Mouse (Mus musculus) stomach, postnatal 0 days (tissue): ENCODE measurements around the gene Map2k1. TPM values are rescaled to one million over a fixed set of nuclear protein-coding genes. Genes with fewer than 3 reads are reported as not detected.
A peak's percentile ranks its signal among the peaks of the same experiment; 100 is the strongest.
"Not testable (repeated sequence)": the region's sequence is repeated elsewhere in the genome, so short reads cannot be mapped to it uniquely, and the experiment has no call there.

Source experiments
- ATAC-seq: fragments of 200-750 bp; cut with Nextera tagmentation; 2 replicates; pipeline ENCODE4 v1.8.0; 2017; ENCODE audit not compliant: low FRiP score, low TSS enrichment
- DNase-seq: peaks from one replicate; pipeline ENCODE4 v3.0.0-alpha.2; 2016; ENCODE audit warnings: low spot score
- H3K27ac ChIP-seq: fragments of 300-500 bp; sonication (generic); replicated peaks from 2 replicates; pipeline ENCODE4 v1.5.1; 2014; ENCODE audit warnings: mild to moderate bottlenecking, control low read depth
- H3K27me3 ChIP-seq: fragments of 300-500 bp; sonication (generic); 2 replicates; pipeline ENCODE4 v1.6.1; 2014; ENCODE audit warnings: low read length; ENCODE audit not compliant: control insufficient read depth, insufficient read depth
- H3K36me3 ChIP-seq: fragments of 300-500 bp; sonication (generic); 2 replicates; pipeline ENCODE4 v1.6.1; 2014; ENCODE audit warnings: low read length, mixed read lengths; ENCODE audit not compliant: control insufficient read depth, insufficient read depth
- H3K4me1 ChIP-seq: fragments of 300-500 bp; sonication (generic); replicated peaks from 2 replicates; pipeline ENCODE4 v1.6.1; 2014; ENCODE audit warnings: antibody characterized with exemption; ENCODE audit not compliant: control insufficient read depth, insufficient read depth
- H3K4me2 ChIP-seq: fragments of 300-500 bp; sonication (generic); replicated peaks from 2 replicates; pipeline ENCODE4 v1.6.1; 2014; ENCODE audit warnings: low read depth, mild to moderate bottlenecking, control low read depth, moderate library complexity
- H3K4me3 ChIP-seq: fragments of 300-500 bp; sonication (generic); 2 replicates; pipeline ENCODE4 v1.5.1; 2014; ENCODE audit warnings: low read depth, low read length, control low read depth
- H3K9ac ChIP-seq: fragments of 300-500 bp; sonication (generic); 2 replicates; pipeline ENCODE4 v1.6.1; 2014; ENCODE audit warnings: mild to moderate bottlenecking, low read length, control low read depth, mixed read lengths
- H3K9me3 ChIP-seq: fragments of 300-500 bp; sonication (generic); 2 replicates; pipeline ENCODE4 v1.6.1; 2016; ENCODE audit warnings: low read length; ENCODE audit not compliant: control insufficient read depth
- CTCF ChIP-seq: IDR thresholded peaks from 2 replicates; pipeline ENCODE4 v1.5.1; 2016; ENCODE audit warnings: antibody characterized with exemption, low read depth, mild to moderate bottlenecking, moderate library complexity
- EP300 ChIP-seq: optimal IDR thresholded peaks from 2 replicates; pipeline ENCODE3; 2016; ENCODE audit warnings: antibody characterized with exemption
- WGBS: fragments of 180-500 bp; shearing (Covaris S2); extraction: QIAGEN DNeasy Blood & Tissue Kit; methylation state at CpG from one replicate; pipeline ENCODE4 v1.1.7; 2014; 5-methylcytosine and 5-hydroxymethylcytosine counted together
- polyA plus RNA-seq: library from polyadenylated mRNA; unstranded; fragments of >200 nt; fragmentation: Nextera tagmentation; extraction: Ambion mirVana; gene quantifications from 2 replicates; pipeline ENCODE4 v1.2.1, GENCODE M21; 2015

The Map2k1 gene
- polyA plus RNA-seq, 1 experiment from 2014 or later = 84.1 TPM

DNA sequence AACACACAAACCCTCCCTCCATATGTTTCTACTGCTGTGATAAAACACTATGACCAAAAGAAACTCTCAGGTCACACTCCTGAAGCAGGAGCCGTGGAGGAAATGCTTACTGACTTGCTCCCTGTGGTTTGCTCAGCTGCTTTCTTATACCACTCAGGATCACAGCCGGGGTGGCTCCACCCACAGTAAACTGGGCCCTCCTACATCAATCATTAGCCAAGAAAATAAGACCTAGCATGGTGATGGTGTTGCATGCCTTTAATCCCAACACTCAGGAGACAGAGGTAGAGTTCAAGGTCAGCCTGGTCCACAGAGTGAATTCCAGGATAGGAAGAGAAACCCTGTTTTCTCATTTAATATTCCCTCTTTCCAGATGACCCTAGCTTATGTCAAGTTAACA, 53.5 kb downstream of the Map2k1 start:
- peak overlapping the region; percentile 79 for H3K27ac ChIP-seq
- H3K4me2 ChIP-seq = no peak overlapping the region
- DNase-seq = peak; percentile 73
- H3K9ac ChIP-seq = no peak overlapping the region
- WGBS = 51% methylated on average over 2 of the region's 2 CpGs
- peak; percentile 82 for ATAC-seq
- no peaks in the 10 kb centered on the region for H3K9me3 ChIP-seq
- H3K4me1 ChIP-seq = no peaks in the 10 kb centered on the region
- no peaks in the 10 kb centered on the region for H3K36me3 ChIP-seq
- H3K27me3 ChIP-seq = no peaks in the 10 kb centered on the region
- no peak for TF ChIP-seq EP300
- TF ChIP-seq CTCF = no peak
- no peak overlapping the region for H3K4me3 ChIP-seq

DNA sequence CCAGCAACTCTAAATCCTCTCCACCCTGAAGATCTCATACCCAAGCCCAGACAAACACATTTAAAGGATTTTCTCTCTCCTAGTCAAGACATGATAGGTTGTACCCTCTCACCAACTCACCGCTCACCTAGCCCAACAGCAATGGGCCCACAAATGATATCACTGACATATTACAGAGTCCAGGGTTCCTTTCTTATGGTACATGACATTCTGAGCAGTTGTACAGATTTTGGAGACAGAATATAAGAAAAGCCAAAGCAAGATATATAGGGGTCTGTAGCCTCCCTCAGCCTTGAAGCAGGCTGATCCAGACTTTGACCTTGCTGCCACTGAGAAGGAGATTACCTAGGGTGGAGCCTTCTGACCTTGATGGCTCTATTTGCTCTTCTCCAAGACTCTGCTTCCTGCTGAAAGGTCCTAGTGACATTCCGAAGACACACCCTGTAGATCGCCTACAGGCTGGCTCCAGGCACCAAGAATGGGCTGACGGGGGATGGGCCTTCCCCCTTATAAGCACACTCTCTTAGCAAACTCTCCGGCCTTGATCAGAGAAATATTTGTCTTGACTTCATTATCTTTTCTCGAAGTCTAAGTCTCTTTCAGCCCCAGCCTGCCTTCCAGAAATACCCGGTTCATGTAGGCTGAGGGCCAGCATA, 54.5 kb downstream of the Map2k1 start:
- not testable (repeated sequence) for H3K27me3 ChIP-seq, H3K4me3 ChIP-seq, H3K36me3 ChIP-seq, H3K4me2 ChIP-seq, H3K4me1 ChIP-seq, H3K9ac ChIP-seq, H3K9me3 ChIP-seq
- 64% methylated on average over 7 of the region's 7 CpGs for WGBS
- DNase-seq = peak; percentile 68
- peak; percentile 27 for ATAC-seq
- H3K27ac ChIP-seq = peak overlapping the region; percentile 79

DNA sequence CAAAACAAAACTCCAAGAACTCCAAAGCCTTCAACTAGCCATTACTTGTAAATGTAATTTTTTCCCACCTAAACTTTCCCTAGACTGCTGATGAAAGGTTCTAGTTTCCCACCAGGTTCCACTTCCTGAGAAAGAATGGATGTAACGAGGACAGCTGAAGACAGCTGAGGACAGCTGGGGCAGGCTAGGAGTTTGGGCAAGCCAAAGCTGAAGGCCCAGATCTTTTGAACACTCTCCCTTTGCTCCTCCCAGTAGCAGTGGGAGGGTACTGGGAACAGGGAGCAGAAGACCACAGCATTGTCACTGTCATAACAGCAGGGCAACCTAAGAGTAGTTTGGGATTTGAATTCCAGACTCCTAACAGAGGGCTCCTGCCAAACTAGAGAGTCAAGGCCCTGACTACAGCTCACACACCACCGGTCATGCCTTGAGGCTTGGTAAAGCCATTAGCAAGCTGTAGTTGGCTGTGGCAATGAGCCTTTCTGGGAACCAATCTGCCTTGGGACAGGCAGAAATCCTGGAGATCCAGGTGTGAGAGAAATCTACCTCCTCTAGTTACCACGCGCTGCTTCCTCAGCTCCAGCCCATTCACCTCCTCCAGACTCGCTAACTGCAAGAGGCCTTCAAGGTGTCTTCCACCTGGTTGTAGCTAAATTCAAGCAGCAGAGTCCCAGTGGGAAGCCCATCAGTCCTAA, 55.2 kb downstream of the Map2k1 start:
- ATAC-seq = no peak
- 94% methylated on average over 5 of the region's 5 CpGs for whole genome bisulfite sequencing
- Histone ChIP-seq H3K4me1 (no peaks in the 10 kb centered on the region), H3K27me3 (no peaks in the 10 kb centered on the region), H3K9me3 (no peaks in the 10 kb centered on the region), H3K36me3 (0 out of 2 replicates have a peak, but pooled peaks cover 5% of the 10 kb centered on the region), H3K4me3 (no peak overlapping the region), H3K27ac (peak overlapping the region; percentile 73), H3K4me2 (no peak overlapping the region), H3K9ac (no peak overlapping the region)
- TF ChIP-seq EP300 = no peak
- TF ChIP-seq CTCF = no peak
- no peak for DNase-seq

DNA sequence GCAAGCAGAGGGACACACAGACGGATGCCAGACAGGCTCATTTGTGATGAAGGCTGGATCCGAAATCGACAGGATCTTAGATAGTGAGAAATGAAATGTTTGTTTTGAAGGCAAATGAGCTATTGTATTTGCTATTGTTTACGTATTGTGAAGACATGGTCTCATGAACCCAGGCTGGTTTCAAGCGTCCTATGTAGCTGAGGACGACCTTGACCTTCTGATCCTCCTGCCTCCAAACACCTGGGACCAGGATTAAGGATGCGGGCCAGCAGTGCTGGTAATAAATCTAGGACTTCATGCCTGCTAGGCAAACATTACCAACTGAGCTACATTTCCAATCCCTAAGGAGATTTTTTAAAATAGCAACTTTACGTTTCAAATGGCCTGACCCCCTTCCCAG, 55.9 kb downstream of the Map2k1 start:
- no peak for TF ChIP-seq EP300
- TF ChIP-seq CTCF = no peak
- H3K9me3 ChIP-seq = no peaks in the 10 kb centered on the region
- no peak for ATAC-seq
- no peak overlapping the region for H3K4me3 ChIP-seq
- no peak overlapping the region for H3K4me2 ChIP-seq
- DNase-seq = no peak
- H3K9ac ChIP-seq = no peak overlapping the region
- no peaks in the 10 kb centered on the region for H3K27me3 ChIP-seq
- peaks cover 9% of the 10 kb centered on the region for H3K36me3 ChIP-seq
- no peak overlapping the region for H3K27ac ChIP-seq
- 82% methylated on average over 8 of the region's 8 CpGs for WGBS
- H3K4me1 ChIP-seq = no peaks in the 10 kb centered on the region

DNA sequence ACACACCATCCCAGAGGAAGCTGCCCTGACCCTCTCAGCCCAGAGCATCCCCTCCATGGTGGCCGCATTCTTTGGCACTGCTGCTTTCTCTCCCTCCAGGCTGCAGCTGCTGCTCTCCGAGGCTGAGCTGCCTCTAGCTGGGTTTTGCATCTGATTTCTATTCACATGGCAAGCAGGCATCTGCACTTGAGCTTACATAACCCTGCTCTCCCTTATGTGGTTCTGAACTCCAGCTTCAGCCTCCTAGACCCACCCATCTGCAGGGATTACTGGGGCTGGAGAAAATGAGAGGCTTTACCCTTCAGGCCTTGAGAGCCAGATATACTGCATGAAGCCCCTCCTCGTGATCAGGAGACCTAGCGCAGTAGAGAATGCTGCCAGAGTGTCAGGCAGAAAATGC, 57.9 kb downstream of the Map2k1 start:
- Histone ChIP-seq H3K9me3 (no peaks in the 10 kb centered on the region), H3K4me3 (no peak overlapping the region), H3K9ac (no peak overlapping the region), H3K36me3 (peaks cover 24% of the 10 kb centered on the region), H3K4me1 (no peaks in the 10 kb centered on the region), H3K4me2 (no peak overlapping the region), H3K27me3 (no peaks in the 10 kb centered on the region), H3K27ac (no peak overlapping the region)
- ATAC-seq = no peak
- TF ChIP-seq CTCF (no peak), EP300 (no peak)
- DNase-seq = no peak
- 66% methylated on average over 4 of the region's 4 CpGs for WGBS

DNA sequence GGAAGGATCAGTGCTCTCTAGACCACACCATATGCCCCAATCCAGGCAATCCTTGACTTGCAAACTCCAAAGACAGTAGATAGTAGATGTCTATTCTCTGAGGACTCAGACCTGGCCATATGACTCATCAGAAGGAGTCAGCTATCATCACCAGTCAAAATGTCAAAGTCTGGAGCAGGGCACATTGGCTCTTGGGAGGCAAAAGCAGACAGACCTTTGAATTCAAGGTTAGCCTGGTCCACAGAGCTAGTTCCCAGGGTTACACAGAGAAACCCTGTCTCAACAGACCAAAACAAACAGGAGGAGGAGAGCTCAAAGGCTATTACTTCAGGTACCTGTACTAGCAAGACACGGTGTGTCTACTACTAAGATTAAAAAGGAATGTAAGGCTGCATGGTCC, 59.6 kb downstream of the Map2k1 start:
- Histone ChIP-seq H3K27me3 (no peaks in the 10 kb centered on the region), H3K9ac (no peak overlapping the region), H3K9me3 (no peaks in the 10 kb centered on the region), H3K4me3 (no peak overlapping the region), H3K4me2 (no peak overlapping the region), H3K27ac (no peak overlapping the region), H3K36me3 (peaks cover 26% of the 10 kb centered on the region), H3K4me1 (no peaks in the 10 kb centered on the region)
- WGBS = 59% methylated on average over 1 of the region's 1 CpGs
- DNase-seq = no peak
- TF ChIP-seq CTCF (no peak), EP300 (no peak)
- no peak for ATAC-seq
